Mouse (Mus musculus) 3T3-L1 (cell line): ENCODE data around the gene Tlr9.

Experiments
- DNase-seq: peaks from one replicate; pipeline ENCODE4 v3.0.0-alpha.2; 2015; ENCODE audit warnings: low read depth, low spot score

Tlr9 gene

GRCm38 (mm10) chr9:106222261-106222851 is at the start of gene Tlr9:
Tlr9 (plus strand) TSS chr9:106222598.
- no peak for DNase-seq

GRCm38 (mm10) chr9:106173363-106173762 is 49.0 kb upstream of the Tlr9 start:
- DNase-seq, result no peak

GRCm38 (mm10) chr9:106175552-106176200 is 46.7 kb upstream of the Tlr9 start:
- DNase-seq, result no peak

- DNase-seq, result no peak
Measured at GRCm38 (mm10) chr9:106176769-106177168, 45.6 kb upstream of the Tlr9 start.

GRCm38 (mm10) chr9:106177799-106178198 is 44.6 kb upstream of the Tlr9 start:
- DNase-seq, result no peak

- no peak for DNase-seq
Measured at GRCm38 (mm10) chr9:106179454-106179853, 42.9 kb upstream of the Tlr9 start.

GRCm38 (mm10) chr9:106179964-106180363 is 42.4 kb upstream of the Tlr9 start:
- DNase-seq, result no peak

GRCm38 (mm10) chr9:106182146-106182545 is 40.3 kb upstream of the Tlr9 start:
- no peak for DNase-seq

GRCm38 (mm10) chr9:106183996-106184395 is 38.4 kb upstream of the Tlr9 start:
- no peak for DNase-seq

GRCm38 (mm10) chr9:106191355-106191754 is 31.0 kb upstream of the Tlr9 start:
- DNase-seq, result no peak

GRCm38 (mm10) chr9:106192024-106192423 is 30.4 kb upstream of the Tlr9 start:
- no peak for DNase-seq

- no peak for DNase-seq
Measured at GRCm38 (mm10) chr9:106192998-106193397, 29.4 kb upstream of the Tlr9 start.

GRCm38 (mm10) chr9:106193930-106194807 is 28.2 kb upstream of the Tlr9 start:
- no peak for DNase-seq

- DNase-seq, result no peak
Measured at GRCm38 (mm10) chr9:106195693-106196092, 26.7 kb upstream of the Tlr9 start.

GRCm38 (mm10) chr9:106197081-106197713 is 25.2 kb upstream of the Tlr9 start:
- no peak for DNase-seq

- no peak for DNase-seq
Measured at GRCm38 (mm10) chr9:106197732-106198131, 24.7 kb upstream of the Tlr9 start.

- DNase-seq, result peak; percentile 66
Measured at GRCm38 (mm10) chr9:106198962-106199458, 23.4 kb upstream of the Tlr9 start.

GRCm38 (mm10) chr9:106199535-106200272 is 22.7 kb upstream of the Tlr9 start, which contains the start of gene Ppm1m:
Ppm1m (minus strand) TSS chr9:106199746.
- no peak for DNase-seq

GRCm38 (mm10) chr9:106201895-106202294 is 20.5 kb upstream of the Tlr9 start:
- DNase-seq, result no peak

GRCm38 (mm10) chr9:106202819-106203636 is 19.4 kb upstream of the Tlr9 start, which contains the start of gene Twf2:
Twf2 (plus strand) TSS chr9:106203108.
- DNase-seq, result peak; percentile 82
